Mouse (Mus musculus) limb, embryonic 12.5 days (tissue): ENCODE measurements around the gene Fam120b. TPM values are rescaled to one million over a fixed set of nuclear protein-coding genes. Genes with fewer than 3 reads are reported as not detected.

Source experiments
- ATAC-seq: fragments of 200-750 bp; cut with Nextera tagmentation; 2 replicates; pipeline ENCODE4 v1.8.0; 2017; ENCODE audit warnings: low read depth, moderate TSS enrichment; ENCODE audit not compliant: insufficient number of reproducible peaks, insufficient read depth, low FRiP score, low TSS enrichment
- H3K27ac ChIP-seq: fragments of 300-500 bp; sonication (generic); 2 replicates; pipeline ENCODE4 v1.5.1; 2016; ENCODE audit warnings: mild to moderate bottlenecking, moderate library complexity
- H3K27me3 ChIP-seq: fragments of 300-500 bp; sonication (generic); 2 replicates; pipeline ENCODE4 v1.6.1; 2016; ENCODE audit warnings: mild to moderate bottlenecking, moderate library complexity
- H3K36me3 ChIP-seq: fragments of 300-500 bp; sonication (generic); 2 replicates; pipeline ENCODE4 v1.6.1; 2016; ENCODE audit warnings: mild to moderate bottlenecking, moderate library complexity
- H3K4me1 ChIP-seq: fragments of 300-500 bp; sonication (generic); replicated peaks from 2 replicates; pipeline ENCODE4 v1.6.1; 2016
- H3K4me2 ChIP-seq: fragments of 300-500 bp; sonication (generic); 2 replicates; pipeline ENCODE4 v1.6.1; 2016; ENCODE audit warnings: mild to moderate bottlenecking, moderate library complexity
- H3K4me3 ChIP-seq: fragments of 300-500 bp; sonication (generic); replicated peaks from 2 replicates; pipeline ENCODE4 v1.5.1; 2016; ENCODE audit warnings: mild to moderate bottlenecking
- H3K9ac ChIP-seq: fragments of 300-500 bp; sonication (generic); replicated peaks from 2 replicates; pipeline ENCODE4 v1.6.1; 2016; ENCODE audit warnings: mild to moderate bottlenecking, moderate library complexity
- H3K9me3 ChIP-seq: fragments of 300-500 bp; sonication (generic); 2 replicates; pipeline ENCODE4 v1.6.1; 2016; ENCODE audit warnings: mild to moderate bottlenecking, moderate library complexity
- WGBS: fragments of 180-500 bp; shearing (Covaris S2); methylation state at CpG from one replicate; pipeline ENCODE4 v1.1.7; 2016; 5-methylcytosine and 5-hydroxymethylcytosine counted together
- polyA plus RNA-seq: library from polyadenylated mRNA; unstranded; fragments of >200 nt; fragmentation: Nextera tagmentation; extraction: Ambion mirVana; gene quantifications from 2 replicates; pipeline ENCODE4 v1.2.1, GENCODE M21; 2016

Fam120b gene
- polyA plus RNA-seq, 1 experiment from 2014 or later, result 35.2 TPM

- no peak overlapping the region for H3K27ac ChIP-seq
- no peaks in the 10 kb centered on the region for H3K27me3 ChIP-seq
- peaks cover 81% of the 10 kb centered on the region for H3K36me3 ChIP-seq
- no peak overlapping the region for H3K4me2 ChIP-seq
- no peaks in the 10 kb centered on the region for H3K9me3 ChIP-seq
- H3K9ac ChIP-seq, result no peak overlapping the region
- ATAC-seq, result no peak
- WGBS, result 89% methylated on average over 4 of the region's 4 CpGs
- no peaks in the 10 kb centered on the region for H3K4me1 ChIP-seq
- H3K4me3 ChIP-seq, result no peak overlapping the region
These were observed 76.7 kb downstream of the Fam120b start for GRCm38 (mm10) chr17:15472671-15473070.

Other genes with a start within 250 kb of the Fam120b start
- 6.7 and 7.1 TPM in 2 replicates for gene Dll1, start 19.3 kb upstream of the Fam120b start, polyA plus RNA-seq
- 262 and 265 TPM in 2 replicates for gene Psmb1, start 103.5 kb downstream of the Fam120b start, polyA plus RNA-seq
- gene Tbp, start 103.7 kb downstream of the Fam120b start, polyA plus RNA-seq, result 45.8 and 53.3 TPM in 2 replicates
- gene Pdcd2, start 131.1 kb downstream of the Fam120b start, polyA plus RNA-seq, result 54.8 and 59.6 TPM in 2 replicates
- gene Prdm9, start 168.2 kb downstream of the Fam120b start, polyA plus RNA-seq, result 1.4 TPM in 2 replicates